Mouse (Mus musculus): ENCODE data around the gene Olfr111.
"Not testable (repeated sequence)": the region's sequence is repeated elsewhere in the genome, so short reads cannot be mapped to it uniquely, and the experiment has no call there.

Olfr111 gene

GRCm38 (mm10) chr17:37507730-37508129 is at the start of gene Olfr111:
Gene Olfr111 (plus strand): TSS chr17:37508030.
- DNase-seq = no peak

GRCm38 (mm10) chr17:37458616-37459015 is 49.2 kb upstream of the Olfr111 start, which contains the start of gene Olfr109:
Gene Olfr109 (plus strand): TSS chr17:37458916.
- DNase-seq = no peak

GRCm38 (mm10) chr17:37483452-37483851 is 24.4 kb upstream of the Olfr111 start, which contains the start of gene H2-M2:
Gene H2-M2 (minus strand): TSS chr17:37483552.
- DNase-seq = no peak

GRCm38 (mm10) chr17:37491930-37492518 is 15.8 kb upstream of the Olfr111 start, which contains the start of gene Olfr110:
Gene Olfr110 (plus strand): TSS chr17:37492468.
- no peak for DNase-seq

GRCm38 (mm10) chr17:37524612-37525011 is 16.8 kb downstream of the Olfr111 start:
- DNase-seq = not testable (repeated sequence)

- DNase-seq = not testable (repeated sequence)
Observed at GRCm38 (mm10) chr17:37525427-37525826, 17.6 kb downstream of the Olfr111 start.

GRCm38 (mm10) chr17:37535173-37535572 is 27.3 kb downstream of the Olfr111 start:
- no peak for DNase-seq

- DNase-seq = not testable (repeated sequence)
Observed at GRCm38 (mm10) chr17:37538416-37538815, 30.6 kb downstream of the Olfr111 start.

- no peak for DNase-seq
Observed at GRCm38 (mm10) chr17:37541454-37542119, 33.8 kb downstream of the Olfr111 start.

GRCm38 (mm10) chr17:37543800-37544435 is 36.1 kb downstream of the Olfr111 start:
- no peak for DNase-seq

- DNase-seq = no peak
Observed at GRCm38 (mm10) chr17:37558913-37559615, 51.2 kb downstream of the Olfr111 start.

GRCm38 (mm10) chr17:37569351-37569750 is 61.5 kb downstream of the Olfr111 start, which contains the start of gene Olfr112:
Gene Olfr112 (minus strand): TSS chr17:37569451.
- no peak for DNase-seq

GRCm38 (mm10) chr17:37577563-37577962 is 69.7 kb downstream of the Olfr111 start, which contains the start of gene Olfr113:
Gene Olfr113 (minus strand): TSS chr17:37577663.
- no peak for DNase-seq

Measured in kidney, adult 18-20 months (tissue).